Mouse (Mus musculus) heart, adult 2 months (tissue): Measurements from ENCODE around the gene Ctdspl. TPM values are rescaled to one million over a fixed set of nuclear protein-coding genes. Genes with fewer than 3 reads are reported as not detected.
A peak's percentile ranks its signal among the peaks of the same experiment; 100 is the strongest.

Experiments used
- DNase-seq, 2 experiments: peaks; one replicate each; pipeline ENCODE4 v3.0.0; 2021
- H3K27ac ChIP-seq: fragments of 200-600 bp; 2 replicates; pipeline ENCODE4 v1.8.1; 2022
- H3K27me3 ChIP-seq: fragments of 200-500 bp; 2 replicates; pipeline ENCODE4 v1.6.1; 2012; ENCODE audit warnings: mild to moderate bottlenecking, low read length, inconsistent platforms, mixed read lengths; ENCODE audit not compliant: control insufficient read depth, insufficient read depth
- H3K36me3 ChIP-seq: fragments of 200-500 bp; 2 replicates; pipeline ENCODE4 v1.6.1; 2012; ENCODE audit warnings: low read length, inconsistent platforms; ENCODE audit not compliant: control insufficient read depth, insufficient read depth
- H3K4me1 ChIP-seq: fragments of 200-500 bp; 2 replicates; pipeline ENCODE4 v1.6.1; 2011; ENCODE audit warnings: low read length; ENCODE audit not compliant: control insufficient read depth, insufficient read depth
- H3K4me3 ChIP-seq: fragments of 200-600 bp; 2 replicates; pipeline ENCODE4 v1.8.1; 2022
- H3K79me2 ChIP-seq: fragments of 200-500 bp; replicated peaks from 2 replicates; pipeline ENCODE4 v1.6.1; 2012; ENCODE audit warnings: mild to moderate bottlenecking, inconsistent platforms, low read length, moderate library complexity, mixed read lengths; ENCODE audit not compliant: control insufficient read depth, insufficient read depth
- H3K9ac ChIP-seq: fragments of 200-500 bp; 2 replicates; pipeline ENCODE4 v1.6.1; 2012; ENCODE audit warnings: low read depth, mild to moderate bottlenecking, control low read depth, inconsistent platforms, low read length, mixed read lengths
- CTCF ChIP-seq: fragments of 200-600 bp; IDR thresholded peaks from 2 replicates; pipeline ENCODE4 v1.8.1; 2022; ENCODE audit warnings: antibody characterized with exemption, mild to moderate bottlenecking, moderate library complexity
- EP300 ChIP-seq: fragments of 200-500 bp; IDR thresholded peaks from 2 replicates; pipeline ENCODE4 v1.6.1; 2011; ENCODE audit warnings: low read depth, low read length, control low read depth; ENCODE audit not compliant: insufficient read depth
- POLR2A ChIP-seq: fragments of 200-500 bp; IDR thresholded peaks from 2 replicates; pipeline ENCODE4 v1.6.1; 2011; ENCODE audit warnings: mild to moderate bottlenecking, low read depth, low read length, control low read depth; ENCODE audit not compliant: insufficient read depth
- WGBS: fragments of 180-500 bp; shearing (Covaris S2); methylation state at CpG from one replicate; pipeline ENCODE4 v1.1.7; 2018; 5-methylcytosine and 5-hydroxymethylcytosine counted together
- intact Hi-C: fragments of 180-260 bp; cut with DNase I; formaldehyde crosslinking; loops from one replicate; pipeline ENCODE4 v1.15.1; 2025
- polyA plus RNA-seq: library from polyadenylated mRNA; depleted of rRNA; stranded (reverse); fragments of >200 nt; gene quantifications from 2 replicates; pipeline ENCODE4 v1.2.3, GENCODE M21; 2012
- total RNA-seq, 2 experiments: library from RNA; stranded (reverse); gene quantifications; 2 replicates each; pipeline ENCODE4 v1.2.3; 2021

Gene Ctdspl
- total and polyA plus RNA-seq, 3 experiments: 8.5 to 9.7 (median 9.0) TPM

DNA sequence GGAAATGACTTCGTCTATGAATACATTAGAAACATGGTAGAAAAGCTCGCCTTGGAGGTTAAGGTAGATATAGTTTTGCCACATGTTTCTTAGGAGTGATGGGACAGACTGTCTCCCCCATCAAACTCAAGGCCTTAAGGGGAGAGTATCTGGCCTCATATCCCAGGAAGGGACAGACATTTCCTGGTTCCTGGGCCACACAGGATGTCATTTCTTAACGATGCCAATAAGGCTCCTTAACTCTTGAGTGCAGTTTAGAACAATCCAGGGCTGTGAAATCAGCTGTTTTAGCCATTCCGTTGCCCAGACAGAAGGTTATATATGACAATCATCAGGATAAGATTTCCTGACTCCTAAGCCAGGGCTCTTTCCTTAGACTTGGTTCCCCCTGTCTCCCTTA lies 104.8 kb downstream of the Ctdspl start:
- Histone ChIP-seq H3K9ac (no peak overlapping the region), H3K4me3 (peak overlapping the region; percentile 31; the same call in 1 of the 2 replicates), H3K27ac (peak overlapping the region; percentile 91), H3K27me3 (no peaks in the 10 kb centered on the region), H3K4me1 (peaks cover 15% of the 10 kb centered on the region), H3K79me2 (no peaks in the 10 kb centered on the region), H3K36me3 (no peaks in the 10 kb centered on the region)
- no peak for DNase-seq
- 52% methylated on average over 4 of the region's 4 CpGs for WGBS
- TF ChIP-seq CTCF (no peak), POLR2A (no peak), EP300 (no peak)
- intact Hi-C loops: loop anchor here (2.0 kb wide), 1 partner anchor 36 kb away; no protein-coding TSS in a partner anchor

DNA sequence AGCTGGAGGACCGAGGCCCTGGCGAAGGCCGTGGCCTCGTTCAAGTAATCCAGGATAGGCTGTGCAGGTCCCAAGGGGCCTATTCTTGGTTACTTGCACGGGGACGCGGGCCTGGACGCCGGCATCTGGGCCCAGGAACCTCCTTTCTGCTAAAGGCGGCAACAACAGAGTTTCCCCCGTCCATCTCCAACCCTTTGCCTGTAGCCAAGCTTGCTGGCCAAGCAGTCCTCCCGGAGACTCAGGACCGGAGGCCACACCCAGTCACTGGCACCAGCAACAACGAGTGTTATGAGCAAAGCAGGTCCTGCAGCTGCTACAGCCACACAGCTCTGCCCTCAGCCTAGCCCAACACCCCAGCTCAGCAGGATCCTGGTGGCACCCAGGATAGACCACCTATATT lies 105.5 kb downstream of the Ctdspl start:
- Histone ChIP-seq H3K4me3 (peak overlapping the region; percentile 31; the same call in 1 of the 2 replicates), H3K79me2 (no peaks in the 10 kb centered on the region), H3K4me1 (peaks cover 19% of the 10 kb centered on the region), H3K9ac (peak overlapping the region; percentile 51; the same call in 1 of the 2 replicates), H3K27ac (peak overlapping the region; percentile 91), H3K27me3 (no peaks in the 10 kb centered on the region), H3K36me3 (no peaks in the 10 kb centered on the region)
- no peak for TF ChIP-seq CTCF
- TF ChIP-seq POLR2A: no peak; the same call in 1 of the 2 replicates
- TF ChIP-seq EP300: no peak
- peak; percentile 78 to 87 for DNase-seq
- 31% methylated on average over 14 of the region's 14 CpGs for WGBS
- intact Hi-C loops: loop anchor here (2.0 kb wide), 1 partner anchor 35 kb away; no protein-coding TSS in a partner anchor

DNA sequence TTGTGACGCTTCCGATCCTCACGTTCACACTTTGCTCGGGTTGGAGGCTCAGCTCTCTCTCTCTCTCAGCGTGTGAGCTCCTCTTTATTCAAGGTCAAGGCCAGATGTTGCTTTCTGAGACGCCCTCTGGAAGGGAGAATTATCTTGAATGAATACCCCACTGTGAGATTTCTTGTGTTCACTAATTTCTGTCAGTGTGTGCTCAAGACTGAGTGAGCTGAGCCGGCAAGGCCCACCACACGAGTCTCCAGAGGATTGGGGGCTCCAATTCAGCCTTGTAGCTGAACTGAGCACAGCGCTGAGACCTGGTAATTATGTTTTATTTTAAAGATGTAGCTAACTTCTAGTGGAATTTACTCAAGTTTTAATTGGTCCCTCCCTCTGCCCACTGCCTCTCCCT lies 106.3 kb downstream of the Ctdspl start:
- no peak for DNase-seq
- TF ChIP-seq EP300 (no peak), POLR2A (no peak), CTCF (no peak)
- Histone ChIP-seq H3K4me3 (no peak overlapping the region), H3K79me2 (no peaks in the 10 kb centered on the region), H3K27me3 (no peaks in the 10 kb centered on the region), H3K36me3 (no peaks in the 10 kb centered on the region), H3K9ac (no peak overlapping the region), H3K27ac (peak overlapping the region; percentile 91), H3K4me1 (peaks cover 20% of the 10 kb centered on the region)
- WGBS: 59% methylated on average over 9 of the region's 9 CpGs
- intact Hi-C loops: no loop called here

DNA sequence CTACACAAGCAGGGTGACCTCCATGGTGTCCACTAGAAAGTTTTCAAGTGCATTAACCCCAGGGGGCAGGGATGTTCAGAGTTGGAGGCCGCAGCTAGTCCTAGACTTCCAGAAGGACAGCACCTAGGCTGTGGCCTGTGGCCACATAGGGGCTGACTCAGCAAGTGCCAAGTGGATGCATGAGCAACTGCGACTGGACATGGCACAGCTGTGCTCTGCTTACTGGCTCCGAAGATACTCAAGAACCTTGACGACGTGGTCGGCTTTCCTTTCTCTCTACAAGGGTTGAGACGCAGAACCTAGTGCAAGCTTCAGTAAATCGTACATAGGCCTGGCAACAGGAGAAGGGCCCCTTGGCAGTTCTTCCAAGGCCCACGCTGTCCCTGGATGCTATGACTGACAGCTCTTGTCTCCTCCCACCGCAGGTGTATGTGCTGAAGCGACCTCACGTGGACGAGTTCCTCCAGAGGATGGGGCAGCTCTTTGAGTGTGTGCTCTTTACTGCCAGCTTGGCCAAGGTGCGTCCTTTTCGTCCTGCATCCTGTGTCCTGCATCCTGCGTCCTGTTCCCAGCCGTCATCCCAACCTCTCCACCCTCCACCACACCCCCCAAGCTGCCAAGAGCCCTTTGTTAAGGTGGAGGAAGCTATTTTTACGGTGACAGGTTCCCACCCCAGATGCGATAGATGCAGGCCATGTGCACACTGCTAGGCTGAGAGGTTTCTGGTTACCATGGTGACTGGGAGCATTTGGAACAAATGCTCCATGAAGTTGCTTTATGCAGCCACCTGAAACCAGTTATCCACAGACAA lies 107.1 kb downstream of the Ctdspl start:
- H3K79me2 ChIP-seq: no peaks in the 10 kb centered on the region
- no peaks in the 10 kb centered on the region for H3K36me3 ChIP-seq
- H3K9ac ChIP-seq: no peak overlapping the region
- H3K4me1 ChIP-seq: peaks cover 21% of the 10 kb centered on the region
- TF ChIP-seq CTCF: no peak
- TF ChIP-seq EP300: no peak
- no peak for TF ChIP-seq POLR2A
- peak overlapping the region; percentile 91; the same call in 1 of the 2 replicates for H3K27ac ChIP-seq
- no peak for DNase-seq
- H3K27me3 ChIP-seq: no peaks in the 10 kb centered on the region
- no peak overlapping the region for H3K4me3 ChIP-seq
- intact Hi-C loops: no loop called here
- WGBS: 78% methylated on average over 19 of the region's 19 CpGs

DNA sequence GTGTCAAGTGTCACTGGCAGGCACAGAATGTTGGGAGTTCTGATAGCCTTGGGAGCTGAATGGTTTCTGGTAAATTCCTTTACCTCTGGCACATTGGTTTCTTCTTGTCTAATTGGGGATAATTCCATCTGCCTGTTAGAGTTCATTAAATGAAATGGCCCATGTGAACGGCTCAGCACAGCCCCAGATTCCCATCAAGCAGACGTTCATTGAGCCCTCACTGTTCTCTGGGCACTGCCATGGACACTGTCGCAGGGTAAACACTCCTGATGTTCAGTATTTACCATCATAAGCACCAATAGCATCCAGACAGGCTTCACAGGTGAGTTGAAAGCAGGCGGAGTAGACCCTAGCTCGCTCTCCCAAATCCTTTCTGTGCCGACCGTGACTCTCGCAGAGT lies 107.8 kb downstream of the Ctdspl start:
- H3K79me2 ChIP-seq: no peaks in the 10 kb centered on the region
- 96% methylated on average over 8 of the region's 8 CpGs for WGBS

More for the DNA sequence above, 107.8 kb downstream of the Ctdspl start:
- no peak for TF ChIP-seq CTCF
- TF ChIP-seq POLR2A: no peak
- no peak for TF ChIP-seq EP300
- Histone ChIP-seq H3K9ac (no peak overlapping the region), H3K36me3 (no peaks in the 10 kb centered on the region), H3K27me3 (no peaks in the 10 kb centered on the region), H3K4me3 (no peak overlapping the region), H3K27ac (no peak overlapping the region), H3K4me1 (peaks cover 21% of the 10 kb centered on the region)
- DNase-seq: no peak
- intact Hi-C loops: no loop called here
